Mouse (Mus musculus): Measurements from ENCODE around the gene Rpgrip1l. TPM values are rescaled to one million over a fixed set of nuclear protein-coding genes. Genes with fewer than 3 reads are reported as not detected.

Rpgrip1l gene
- polyA plus RNA-seq, 1 experiment from 2014 or later: 14.2 TPM

- Histone ChIP-seq H3K4me3 (replicated peaks; ENCODE audit: low read length) (no peak overlapping the region), H3K27me3 (ENCODE audit: control insufficient read depth, insufficient read depth, low read length) (no peaks in the 10 kb centered on the region), H3K36me3 (replicated peaks; ENCODE audit: control insufficient read depth, insufficient read depth) (no peaks in the 10 kb centered on the region), H3K27ac (no peak overlapping the region), H3K4me2 (replicated peaks) (no peak overlapping the region), H3K9ac (no peak overlapping the region), H3K9me3 (ENCODE audit: control insufficient read depth, low read length) (no peaks in the 10 kb centered on the region), H3K4me1 (replicated peaks; ENCODE audit: control insufficient read depth, insufficient read depth, low read length) (peaks cover 32% of the 10 kb centered on the region)
- WGBS: 76% methylated on average over 5 of the region's 5 CpGs
- no peak for DNase-seq (ENCODE audit: low spot score)
- no peak for ATAC-seq (ENCODE audit: low FRiP score)
Observed at GRCm38 (mm10) chr8:91353062-91353461, 40.0 kb upstream of the Rpgrip1l start.

- no peak for DNase-seq (ENCODE audit: low spot score)
- H3K9me3 ChIP-seq (ENCODE audit: control insufficient read depth, low read length): no peaks in the 10 kb centered on the region
- no peaks in the 10 kb centered on the region for H3K27me3 ChIP-seq (ENCODE audit: control insufficient read depth, insufficient read depth, low read length)
- H3K4me1 ChIP-seq (replicated peaks; ENCODE audit: control insufficient read depth, insufficient read depth, low read length): peaks cover 32% of the 10 kb centered on the region
- no peak overlapping the region for H3K4me3 ChIP-seq (replicated peaks; ENCODE audit: low read length)
- no peak overlapping the region for H3K9ac ChIP-seq
- 93% methylated on average over 3 of the region's 3 CpGs for WGBS
- no peaks in the 10 kb centered on the region for H3K36me3 ChIP-seq (replicated peaks; ENCODE audit: control insufficient read depth, insufficient read depth)
- ATAC-seq (ENCODE audit: low FRiP score): no peak
- H3K4me2 ChIP-seq (replicated peaks): no peak overlapping the region
- H3K27ac ChIP-seq: no peak overlapping the region
Observed at GRCm38 (mm10) chr8:91352598-91352997, 39.5 kb upstream of the Rpgrip1l start.

- Histone ChIP-seq H3K4me3 (replicated peaks; ENCODE audit: low read length) (no peak overlapping the region), H3K9me3 (ENCODE audit: control insufficient read depth, low read length) (no peaks in the 10 kb centered on the region), H3K4me1 (replicated peaks; ENCODE audit: control insufficient read depth, insufficient read depth, low read length) (peaks cover 19% of the 10 kb centered on the region), H3K27me3 (ENCODE audit: control insufficient read depth, insufficient read depth, low read length) (no peaks in the 10 kb centered on the region), H3K9ac (no peak overlapping the region), H3K36me3 (replicated peaks; ENCODE audit: control insufficient read depth, insufficient read depth) (no peaks in the 10 kb centered on the region), H3K27ac (no peak overlapping the region), H3K4me2 (replicated peaks) (no peak overlapping the region)
- ATAC-seq (ENCODE audit: low FRiP score): no peak
- 63% methylated on average over 7 of the region's 7 CpGs for WGBS
- DNase-seq (ENCODE audit: low spot score): no peak
Observed at GRCm38 (mm10) chr8:91350628-91351027, 37.6 kb upstream of the Rpgrip1l start.

GRCm38 (mm10) chr8:91349816-91350215 lies 36.8 kb upstream of the Rpgrip1l start:
- no peaks in the 10 kb centered on the region for H3K9me3 ChIP-seq (ENCODE audit: control insufficient read depth, low read length)
- no peak overlapping the region for H3K27ac ChIP-seq
- H3K27me3 ChIP-seq (ENCODE audit: control insufficient read depth, insufficient read depth, low read length): no peaks in the 10 kb centered on the region
- no peaks in the 10 kb centered on the region for H3K36me3 ChIP-seq (replicated peaks; ENCODE audit: control insufficient read depth, insufficient read depth)
- peaks cover 11% of the 10 kb centered on the region for H3K4me1 ChIP-seq (replicated peaks; ENCODE audit: control insufficient read depth, insufficient read depth, low read length)
- DNase-seq (ENCODE audit: low spot score): no peak
- H3K4me3 ChIP-seq (replicated peaks; ENCODE audit: low read length): no peak overlapping the region
- 93% methylated on average over 7 of the region's 7 CpGs for WGBS
- H3K4me2 ChIP-seq (replicated peaks): no peak overlapping the region
- ATAC-seq (ENCODE audit: low FRiP score): no peak
- no peak overlapping the region for H3K9ac ChIP-seq

GRCm38 (mm10) chr8:91347595-91347994 lies 34.5 kb upstream of the Rpgrip1l start:
- H3K9ac ChIP-seq: no peak overlapping the region
- no peak overlapping the region for H3K27ac ChIP-seq
- no peak overlapping the region for H3K4me2 ChIP-seq (replicated peaks)
- 74% methylated on average over 6 of the region's 6 CpGs for WGBS
- DNase-seq (ENCODE audit: low spot score): no peak
- H3K36me3 ChIP-seq (replicated peaks; ENCODE audit: control insufficient read depth, insufficient read depth): no peaks in the 10 kb centered on the region
- ATAC-seq (ENCODE audit: low FRiP score): no peak
- H3K4me3 ChIP-seq (replicated peaks; ENCODE audit: low read length): no peak overlapping the region
- H3K9me3 ChIP-seq (ENCODE audit: control insufficient read depth, low read length): no peaks in the 10 kb centered on the region
- H3K4me1 ChIP-seq (replicated peaks; ENCODE audit: control insufficient read depth, insufficient read depth, low read length): 0 out of 2 replicates have a peak, but pooled peaks cover 9% of the 10 kb centered on the region
- no peaks in the 10 kb centered on the region for H3K27me3 ChIP-seq (ENCODE audit: control insufficient read depth, insufficient read depth, low read length)

GRCm38 (mm10) chr8:91347146-91347545 lies 34.1 kb upstream of the Rpgrip1l start:
- Histone ChIP-seq H3K27me3 (ENCODE audit: control insufficient read depth, insufficient read depth, low read length) (no peaks in the 10 kb centered on the region), H3K9ac (no peak overlapping the region), H3K27ac (no peak overlapping the region), H3K4me1 (replicated peaks; ENCODE audit: control insufficient read depth, insufficient read depth, low read length) (0 out of 2 replicates have a peak, but pooled peaks cover 9% of the 10 kb centered on the region), H3K36me3 (replicated peaks; ENCODE audit: control insufficient read depth, insufficient read depth) (no peaks in the 10 kb centered on the region), H3K4me3 (replicated peaks; ENCODE audit: low read length) (no peak overlapping the region), H3K4me2 (replicated peaks) (no peak overlapping the region), H3K9me3 (ENCODE audit: control insufficient read depth, low read length) (no peaks in the 10 kb centered on the region)
- ATAC-seq (ENCODE audit: low FRiP score) (no peak), DNase-seq (ENCODE audit: low spot score) (no peak)
- 86% methylated on average over 10 of the region's 10 CpGs for WGBS

- ATAC-seq (ENCODE audit: low FRiP score): no peak
- Histone ChIP-seq H3K36me3 (replicated peaks; ENCODE audit: control insufficient read depth, insufficient read depth) (no peaks in the 10 kb centered on the region), H3K4me3 (replicated peaks; ENCODE audit: low read length) (no peak overlapping the region), H3K4me1 (replicated peaks; ENCODE audit: control insufficient read depth, insufficient read depth, low read length) (no peaks in the 10 kb centered on the region), H3K27me3 (ENCODE audit: control insufficient read depth, insufficient read depth, low read length) (no peaks in the 10 kb centered on the region), H3K27ac (no peak overlapping the region), H3K9ac (no peak overlapping the region), H3K9me3 (ENCODE audit: control insufficient read depth, low read length) (no peaks in the 10 kb centered on the region), H3K4me2 (replicated peaks) (no peak overlapping the region)
- WGBS: 91% methylated on average over 11 of the region's 11 CpGs
- DNase-seq (ENCODE audit: low spot score): no peak
Observed at GRCm38 (mm10) chr8:91344659-91345058, 31.6 kb upstream of the Rpgrip1l start.

GRCm38 (mm10) chr8:91342798-91343197 lies 29.7 kb upstream of the Rpgrip1l start:
- WGBS: 74% methylated on average over 5 of the region's 5 CpGs
- H3K4me3 ChIP-seq (replicated peaks; ENCODE audit: low read length): no peak overlapping the region
- H3K9me3 ChIP-seq (ENCODE audit: control insufficient read depth, low read length): no peaks in the 10 kb centered on the region
- H3K36me3 ChIP-seq (replicated peaks; ENCODE audit: control insufficient read depth, insufficient read depth): no peaks in the 10 kb centered on the region
- no peak overlapping the region for H3K9ac ChIP-seq
- DNase-seq (ENCODE audit: low spot score) (no peak), ATAC-seq (ENCODE audit: low FRiP score) (no peak)
- no peaks in the 10 kb centered on the region for H3K4me1 ChIP-seq (replicated peaks; ENCODE audit: control insufficient read depth, insufficient read depth, low read length)
- no peak overlapping the region for H3K4me2 ChIP-seq (replicated peaks)
- H3K27ac ChIP-seq: no peak overlapping the region
- no peaks in the 10 kb centered on the region for H3K27me3 ChIP-seq (ENCODE audit: control insufficient read depth, insufficient read depth, low read length)

GRCm38 (mm10) chr8:91342196-91342595 lies 29.1 kb upstream of the Rpgrip1l start:
- Histone ChIP-seq H3K4me1 (replicated peaks; ENCODE audit: control insufficient read depth, insufficient read depth, low read length) (no peaks in the 10 kb centered on the region), H3K36me3 (replicated peaks; ENCODE audit: control insufficient read depth, insufficient read depth) (no peaks in the 10 kb centered on the region), H3K9ac (no peak overlapping the region), H3K4me3 (replicated peaks; ENCODE audit: low read length) (no peak overlapping the region), H3K27ac (no peak overlapping the region), H3K4me2 (replicated peaks) (no peak overlapping the region), H3K27me3 (ENCODE audit: control insufficient read depth, insufficient read depth, low read length) (no peaks in the 10 kb centered on the region), H3K9me3 (ENCODE audit: control insufficient read depth, low read length) (no peaks in the 10 kb centered on the region)
- 40% methylated on average over 5 of the region's 5 CpGs for WGBS
- ATAC-seq (ENCODE audit: low FRiP score) (no peak), DNase-seq (ENCODE audit: low spot score) (no peak)

GRCm38 (mm10) chr8:91340746-91341145 lies 27.7 kb upstream of the Rpgrip1l start:
- Histone ChIP-seq H3K4me2 (replicated peaks) (no peak overlapping the region), H3K36me3 (replicated peaks; ENCODE audit: control insufficient read depth, insufficient read depth) (no peaks in the 10 kb centered on the region), H3K9ac (no peak overlapping the region), H3K27me3 (ENCODE audit: control insufficient read depth, insufficient read depth, low read length) (no peaks in the 10 kb centered on the region), H3K4me1 (replicated peaks; ENCODE audit: control insufficient read depth, insufficient read depth, low read length) (no peaks in the 10 kb centered on the region), H3K4me3 (replicated peaks; ENCODE audit: low read length) (no peak overlapping the region), H3K9me3 (ENCODE audit: control insufficient read depth, low read length) (no peaks in the 10 kb centered on the region), H3K27ac (no peak overlapping the region)
- DNase-seq (ENCODE audit: low spot score) (no peak), ATAC-seq (ENCODE audit: low FRiP score) (no peak)
- WGBS: 78% methylated on average over 1 of the region's 1 CpGs
